Mouse (Mus musculus): ENCODE measurements at regions not wholly inside any gene's neighbourhood (a gene's known extent, or its start where the extent isn't known, plus 50 kb on each side); places are given as distances from the start of the nearest gene placed in this dataset.

DNA sequence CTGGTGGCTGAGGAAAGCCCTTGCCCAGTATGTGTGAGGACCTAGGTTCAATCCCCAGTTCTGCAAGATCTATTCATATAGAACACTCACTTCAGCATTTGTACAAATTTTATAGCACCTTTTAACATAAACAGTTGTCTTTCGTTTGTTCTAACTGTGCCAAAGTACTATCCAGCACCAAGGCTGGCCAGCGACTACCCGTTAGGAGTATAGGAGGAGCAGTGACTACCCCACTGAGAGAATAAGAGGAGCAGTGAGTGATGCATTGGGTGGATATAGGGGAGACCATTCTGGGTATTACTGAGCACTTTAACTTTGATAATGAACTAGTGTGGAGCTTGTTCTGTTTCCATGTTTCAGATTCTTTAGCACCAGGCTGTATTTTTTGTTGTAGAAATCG lies 193.8 kb upstream of the Cdh5 start:
- Histone ChIP-seq H3K27ac (ENCODE audit: low read depth) (no peak overlapping the region), H3K4me3 (ENCODE audit: low read depth, low read length) (no peak overlapping the region), H3K9ac (no peak overlapping the region), H3K9me3 (ENCODE audit: low read depth, low read length) (peaks cover 3% of the 10 kb centered on the region; the same call in 1 of the 2 replicates), H3K4me2 (no peak overlapping the region), H3K36me3 (ENCODE audit: insufficient read depth) (no peaks in the 10 kb centered on the region), H3K4me1 (ENCODE audit: insufficient read depth) (no peaks in the 10 kb centered on the region; the same call in 1 of the 2 replicates), H3K27me3 (ENCODE audit: insufficient read depth, low read length) (no peaks in the 10 kb centered on the region)
- peak; percentile 60; the same call in 1 of the 2 replicates for ATAC-seq (ENCODE audit: insufficient read depth)
- DNase-seq = peak; percentile 58
- 37% methylated on average over 4 of the region's 4 CpGs for WGBS
- no peak for TF ChIP-seq CTCF (IDR thresholded peaks at IDR 0.05; ENCODE audit: low read depth)

- Histone ChIP-seq H3K4me3 (ENCODE audit: low read depth, low read length) (no peak overlapping the region), H3K4me1 (ENCODE audit: insufficient read depth) (no peaks in the 10 kb centered on the region), H3K27ac (ENCODE audit: low read depth) (no peak overlapping the region), H3K4me2 (no peak overlapping the region), H3K36me3 (ENCODE audit: insufficient read depth) (no peaks in the 10 kb centered on the region), H3K9ac (no peak overlapping the region), H3K27me3 (ENCODE audit: insufficient read depth, low read length) (no peaks in the 10 kb centered on the region), H3K9me3 (ENCODE audit: low read depth, low read length) (peaks cover 2% of the 10 kb centered on the region; the same call in 1 of the 2 replicates)
- WGBS = 67% methylated on average over 2 of the region's 2 CpGs
- no peak for TF ChIP-seq CTCF (IDR thresholded peaks at IDR 0.05; ENCODE audit: low read depth)
- ATAC-seq (ENCODE audit: insufficient read depth) (no peak), DNase-seq (no peak)
Observed at GRCm38 (mm10) chr8:103911287-103912015, 190.0 kb upstream of the Cdh5 start.

DNA sequence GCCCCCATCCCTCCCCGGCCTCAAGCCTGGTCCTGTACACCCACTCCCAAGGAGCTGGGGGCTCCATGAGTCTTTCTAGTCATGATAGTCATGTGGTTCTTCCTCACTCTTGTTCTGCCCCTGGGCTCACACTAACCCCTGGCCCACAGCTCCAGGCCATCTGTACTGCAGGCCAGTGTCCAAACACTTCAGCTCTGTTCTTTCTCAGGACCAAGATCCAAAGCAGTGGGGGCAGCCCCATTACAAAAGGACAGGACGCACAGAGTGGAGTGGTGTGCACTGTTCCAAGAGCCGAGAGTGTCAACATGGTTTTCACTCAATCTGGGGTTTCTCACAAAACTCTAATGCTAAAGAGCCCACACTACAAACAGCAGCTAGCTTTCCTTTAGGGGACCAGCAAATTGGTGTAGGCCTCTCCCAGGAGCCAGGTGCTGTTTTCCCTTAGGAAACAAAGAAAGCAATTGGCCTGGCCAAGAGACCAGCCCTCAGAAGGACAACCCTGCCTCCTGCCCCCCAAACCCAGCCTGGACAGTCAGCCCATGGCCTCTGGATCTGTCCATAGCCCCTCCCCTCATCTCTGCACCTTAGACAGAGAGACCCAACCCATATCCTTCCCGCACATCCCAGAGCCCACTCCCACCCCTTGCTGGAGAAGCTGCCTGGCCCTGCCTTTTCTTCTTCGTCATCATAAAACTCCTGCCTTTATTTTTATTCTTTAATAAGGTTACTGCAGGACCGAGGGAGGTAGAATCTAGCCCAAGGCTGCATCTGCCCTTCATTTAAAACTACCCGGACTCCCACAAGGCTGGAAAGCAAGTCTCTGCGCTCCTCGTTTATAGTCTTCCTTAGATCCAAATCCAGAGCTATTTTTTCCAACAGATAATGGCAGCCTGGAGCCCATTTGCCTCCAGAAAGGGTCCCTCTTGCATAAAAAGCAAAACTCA lies 188.2 kb upstream of the Cdh5 start:
- no peak overlapping the region; the same call in 1 of the 2 replicates for H3K27ac ChIP-seq (ENCODE audit: low read depth)
- H3K36me3 ChIP-seq (ENCODE audit: insufficient read depth) = no peaks in the 10 kb centered on the region
- no peak for DNase-seq

DNA sequence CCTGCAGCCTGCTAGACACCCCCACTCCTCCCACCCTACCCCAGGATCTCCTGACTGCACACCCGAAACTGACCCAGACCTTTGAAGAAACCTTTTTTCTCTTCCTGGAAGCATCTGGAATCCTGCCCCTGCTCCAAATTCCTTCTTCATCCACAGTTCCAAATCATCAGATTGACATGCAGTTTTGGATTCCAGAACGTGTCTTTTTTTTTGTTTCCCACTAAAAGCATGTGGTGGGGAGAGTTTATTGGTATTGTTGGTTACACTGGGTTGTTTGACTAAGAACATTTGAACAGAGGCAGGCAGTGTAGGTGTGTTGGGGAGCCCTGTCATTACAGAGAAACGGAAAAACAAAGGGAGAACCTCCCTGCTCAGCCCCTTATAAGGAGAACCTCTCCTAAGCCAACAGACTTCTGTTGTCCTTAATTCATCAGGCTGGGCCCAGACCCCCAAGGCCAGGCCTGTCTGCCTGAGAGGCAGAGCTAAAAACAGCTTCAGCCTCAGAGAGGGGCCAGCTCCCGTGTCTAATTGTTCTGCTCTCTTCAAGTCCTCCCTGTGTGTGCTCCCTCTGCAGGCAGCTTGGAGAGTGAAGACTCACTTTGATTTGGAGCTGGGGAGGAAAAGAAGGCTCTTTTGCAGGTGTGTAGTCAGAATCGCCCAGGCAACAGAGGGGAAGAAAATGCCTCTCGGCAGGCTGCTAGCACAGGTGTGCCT lies 187.3 kb upstream of the Cdh5 start:
- Histone ChIP-seq H3K9me3 (ENCODE audit: low read depth, low read length) (no peaks in the 10 kb centered on the region), H3K4me2 (no peak overlapping the region), H3K27me3 (ENCODE audit: insufficient read depth, low read length) (no peaks in the 10 kb centered on the region), H3K9ac (no peak overlapping the region), H3K4me3 (ENCODE audit: low read depth, low read length) (no peak overlapping the region), H3K36me3 (ENCODE audit: insufficient read depth) (no peaks in the 10 kb centered on the region), H3K27ac (ENCODE audit: low read depth) (no peak overlapping the region), H3K4me1 (ENCODE audit: insufficient read depth) (no peaks in the 10 kb centered on the region)
- TF ChIP-seq CTCF (IDR thresholded peaks at IDR 0.05; ENCODE audit: low read depth) = peak; percentile 67
- 31% methylated on average over 6 of the region's 6 CpGs for WGBS
- DNase-seq = peak; percentile 75
- peak; percentile 52; the same call in 1 of the 2 replicates for ATAC-seq (ENCODE audit: insufficient read depth)

More for the DNA sequence above, 188.2 kb upstream of the Cdh5 start:
- no peak; the same call in 1 of the 2 replicates for ATAC-seq (ENCODE audit: insufficient read depth)
- no peaks in the 10 kb centered on the region for H3K4me1 ChIP-seq (ENCODE audit: insufficient read depth)
- TF ChIP-seq CTCF (IDR thresholded peaks at IDR 0.05; ENCODE audit: low read depth) = no peak
- no peak overlapping the region for H3K4me2 ChIP-seq
- WGBS = 82% methylated on average over 9 of the region's 9 CpGs
- no peak overlapping the region for H3K9ac ChIP-seq
- no peaks in the 10 kb centered on the region for H3K9me3 ChIP-seq (ENCODE audit: low read depth, low read length)
- H3K27me3 ChIP-seq (ENCODE audit: insufficient read depth, low read length) = no peaks in the 10 kb centered on the region
- H3K4me3 ChIP-seq (ENCODE audit: low read depth, low read length) = no peak overlapping the region

GRCm38 (mm10) chr8:103919324-103919723 lies 182.1 kb upstream of the Cdh5 start:
- no peaks in the 10 kb centered on the region for H3K4me1 ChIP-seq (ENCODE audit: insufficient read depth)
- DNase-seq (no peak), ATAC-seq (ENCODE audit: insufficient read depth) (no peak)
- 82% methylated on average over 3 of the region's 3 CpGs for WGBS
- no peak overlapping the region for H3K27ac ChIP-seq (ENCODE audit: low read depth)
- TF ChIP-seq CTCF (IDR thresholded peaks at IDR 0.05; ENCODE audit: low read depth) = no peak
- no peaks in the 10 kb centered on the region for H3K36me3 ChIP-seq (ENCODE audit: insufficient read depth)
- no peak overlapping the region for H3K9ac ChIP-seq
- H3K4me2 ChIP-seq = no peak overlapping the region
- H3K4me3 ChIP-seq (ENCODE audit: low read depth, low read length) = no peak overlapping the region
- no peaks in the 10 kb centered on the region for H3K27me3 ChIP-seq (ENCODE audit: insufficient read depth, low read length)
- no peaks in the 10 kb centered on the region for H3K9me3 ChIP-seq (ENCODE audit: low read depth, low read length)

DNA sequence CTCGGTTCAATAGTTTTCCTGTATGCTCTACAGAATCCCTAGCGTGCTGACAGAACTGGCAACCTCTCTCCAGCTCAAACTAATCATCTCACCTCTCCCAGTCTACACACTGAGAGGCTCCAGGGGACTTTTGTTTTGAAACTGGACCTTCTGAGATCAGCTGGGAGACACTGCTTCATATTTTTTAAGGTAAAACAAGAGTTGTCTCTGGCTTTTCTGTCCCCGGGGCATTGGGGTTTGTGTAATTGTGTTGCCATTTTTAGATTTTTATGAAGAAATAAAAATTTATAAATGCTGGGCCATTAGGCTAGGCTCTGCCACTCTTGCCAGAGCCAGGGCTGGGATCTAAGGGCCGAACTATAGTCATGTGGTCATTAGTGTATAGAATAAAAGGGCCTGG lies 179.8 kb upstream of the Cdh5 start:
- no peaks in the 10 kb centered on the region for H3K9me3 ChIP-seq (ENCODE audit: low read depth, low read length)
- 82% methylated on average over 4 of the region's 4 CpGs for WGBS
- no peaks in the 10 kb centered on the region for H3K36me3 ChIP-seq (ENCODE audit: insufficient read depth)
- ATAC-seq (ENCODE audit: insufficient read depth) = no peak
- H3K4me3 ChIP-seq (ENCODE audit: low read depth, low read length) = no peak overlapping the region
- no peaks in the 10 kb centered on the region for H3K4me1 ChIP-seq (ENCODE audit: insufficient read depth)
- H3K27me3 ChIP-seq (ENCODE audit: insufficient read depth, low read length) = no peaks in the 10 kb centered on the region
- no peak for TF ChIP-seq CTCF (IDR thresholded peaks at IDR 0.05; ENCODE audit: low read depth)
- no peak overlapping the region for H3K9ac ChIP-seq
- no peak for DNase-seq
- no peak overlapping the region for H3K27ac ChIP-seq (ENCODE audit: low read depth)
- no peak overlapping the region for H3K4me2 ChIP-seq
